Mouse (Mus musculus) midbrain, embryonic 16.5 days (tissue): Measurements from ENCODE around the gene Gm37240. TPM values are rescaled to one million over a fixed set of nuclear protein-coding genes. Genes with fewer than 3 reads are reported as not detected.
A peak's percentile ranks its signal among the peaks of the same experiment; 100 is the strongest.

Source experiments
- ATAC-seq: fragments of 200-750 bp; cut with Nextera tagmentation; 2 replicates; pipeline ENCODE4 v1.8.0; 2017; ENCODE audit warnings: moderate TSS enrichment
- H3K27ac ChIP-seq: fragments of 300-500 bp; sonication (generic); 2 replicates; pipeline ENCODE4 v1.5.1; 2014; ENCODE audit warnings: mild to moderate bottlenecking, low read length, mixed read lengths
- H3K27me3 ChIP-seq: fragments of 300-500 bp; sonication (generic); 2 replicates; pipeline ENCODE4 v1.6.1; 2014; ENCODE audit warnings: low read depth, low read length, mixed read lengths; ENCODE audit not compliant: control insufficient read depth, insufficient read depth
- H3K36me3 ChIP-seq: fragments of 300-500 bp; sonication (generic); 2 replicates; pipeline ENCODE4 v1.6.1; 2014; ENCODE audit warnings: mild to moderate bottlenecking, low read length, moderate library complexity, mixed read lengths; ENCODE audit not compliant: control insufficient read depth, insufficient read depth
- H3K4me1 ChIP-seq: fragments of 300-500 bp; sonication (generic); 2 replicates; pipeline ENCODE4 v1.6.1; 2014; ENCODE audit warnings: mild to moderate bottlenecking, low read length, mixed read lengths; ENCODE audit not compliant: control insufficient read depth, insufficient read depth
- H3K4me2 ChIP-seq: fragments of 300-500 bp; sonication (generic); 2 replicates; pipeline ENCODE4 v1.6.1; 2014; ENCODE audit warnings: mild to moderate bottlenecking, low read length, mixed read lengths
- H3K4me3 ChIP-seq: fragments of 300-500 bp; sonication (generic); 2 replicates; pipeline ENCODE4 v1.5.1; 2014; ENCODE audit warnings: low read depth, mild to moderate bottlenecking, low read length, moderate library complexity, mixed read lengths
- H3K9ac ChIP-seq: fragments of 300-500 bp; sonication (generic); 2 replicates; pipeline ENCODE4 v1.6.1; 2014; ENCODE audit warnings: low read depth, low read length, mixed read lengths
- H3K9me3 ChIP-seq: fragments of 300-500 bp; sonication (generic); replicated peaks from 2 replicates; pipeline ENCODE4 v1.6.1; 2014; ENCODE audit warnings: mild to moderate bottlenecking, low read length, mixed read lengths; ENCODE audit not compliant: control insufficient read depth, poor library complexity, severe bottlenecking
- WGBS: fragments of 180-500 bp; shearing (Covaris S2); extraction: QIAGEN DNeasy Blood & Tissue Kit; methylation state at CpG from one replicate; pipeline ENCODE4 v1.1.7; 2014; 5-methylcytosine and 5-hydroxymethylcytosine counted together
- polyA plus RNA-seq: library from polyadenylated mRNA; unstranded; fragments of >200 nt; fragmentation: Nextera tagmentation; extraction: Ambion mirVana; gene quantifications from 2 replicates; pipeline ENCODE4 v1.2.1, GENCODE M21; 2015

Gene Gm37240
- polyA plus RNA-seq, 1 experiment from 2014 or later, result 0.26 TPM

GRCm38 (mm10) chr3:84937360-84938355 lies 949.7 kb downstream of the Gm37240 start:
- Histone ChIP-seq H3K9ac (peak overlapping the region; percentile 15; the same call in 1 of the 2 replicates), H3K27me3 (no peaks in the 10 kb centered on the region), H3K4me1 (peaks cover 9% of the 10 kb centered on the region), H3K27ac (peak overlapping the region; percentile 53), H3K4me2 (peak overlapping the region; percentile 28), H3K9me3 (no peaks in the 10 kb centered on the region), H3K4me3 (no peak overlapping the region), H3K36me3 (no peaks in the 10 kb centered on the region)
- ATAC-seq, result peak; percentile 88
- 14% methylated on average over 12 of the region's 12 CpGs for WGBS

GRCm38 (mm10) chr3:84936956-84937355 lies 950.4 kb downstream of the Gm37240 start:
- Histone ChIP-seq H3K36me3 (no peaks in the 10 kb centered on the region), H3K9me3 (no peaks in the 10 kb centered on the region), H3K4me1 (peaks cover 9% of the 10 kb centered on the region), H3K27me3 (no peaks in the 10 kb centered on the region), H3K4me3 (no peak overlapping the region), H3K9ac (no peak overlapping the region), H3K27ac (no peak overlapping the region), H3K4me2 (no peak overlapping the region)
- 23% methylated on average over 5 of the region's 5 CpGs for WGBS
- ATAC-seq, result no peak

GRCm38 (mm10) chr3:84936252-84936651 lies 951.1 kb downstream of the Gm37240 start:
- Histone ChIP-seq H3K27ac (no peak overlapping the region), H3K4me3 (no peak overlapping the region), H3K27me3 (no peaks in the 10 kb centered on the region), H3K4me1 (peaks cover 9% of the 10 kb centered on the region), H3K36me3 (no peaks in the 10 kb centered on the region), H3K9ac (no peak overlapping the region), H3K9me3 (no peaks in the 10 kb centered on the region), H3K4me2 (no peak overlapping the region)
- ATAC-seq, result no peak
- 35% methylated on average over 2 of the region's 2 CpGs for WGBS

- no peak for ATAC-seq
- no peaks in the 10 kb centered on the region for H3K36me3 ChIP-seq
Observed at GRCm38 (mm10) chr3:84935729-84936128, 951.6 kb downstream of the Gm37240 start.

GRCm38 (mm10) chr3:84930683-84931082 lies 956.6 kb downstream of the Gm37240 start:
- ATAC-seq, result no peak
- Histone ChIP-seq H3K27me3 (no peaks in the 10 kb centered on the region), H3K36me3 (no peaks in the 10 kb centered on the region), H3K4me1 (no peaks in the 10 kb centered on the region), H3K4me2 (no peak overlapping the region), H3K9me3 (no peaks in the 10 kb centered on the region), H3K9ac (no peak overlapping the region), H3K27ac (no peak overlapping the region), H3K4me3 (no peak overlapping the region)
- 85% methylated on average over 3 of the region's 3 CpGs for WGBS

More at GRCm38 (mm10) chr3:84935729-84936128, 951.6 kb downstream of the Gm37240 start:
- Histone ChIP-seq H3K4me1 (peaks cover 9% of the 10 kb centered on the region), H3K9ac (no peak overlapping the region), H3K27ac (no peak overlapping the region), H3K9me3 (no peaks in the 10 kb centered on the region), H3K27me3 (no peaks in the 10 kb centered on the region), H3K4me3 (no peak overlapping the region), H3K4me2 (no peak overlapping the region)
- 72% methylated on average over 1 of the region's 1 CpGs for WGBS

GRCm38 (mm10) chr3:84929171-84929570 lies 958.1 kb downstream of the Gm37240 start:
- H3K27me3 ChIP-seq, result no peaks in the 10 kb centered on the region
- WGBS, result 92% methylated on average over 3 of the region's 3 CpGs
- no peak overlapping the region for H3K4me3 ChIP-seq
- no peak overlapping the region for H3K9ac ChIP-seq
- no peak overlapping the region for H3K27ac ChIP-seq
- H3K36me3 ChIP-seq, result no peaks in the 10 kb centered on the region
- no peak for ATAC-seq
- H3K9me3 ChIP-seq, result no peaks in the 10 kb centered on the region
- H3K4me2 ChIP-seq, result no peak overlapping the region
- no peaks in the 10 kb centered on the region for H3K4me1 ChIP-seq

GRCm38 (mm10) chr3:84927901-84928300 lies 959.4 kb downstream of the Gm37240 start:
- H3K27me3 ChIP-seq, result no peaks in the 10 kb centered on the region
- H3K9ac ChIP-seq, result no peak overlapping the region
- ATAC-seq, result no peak
- H3K4me1 ChIP-seq, result no peaks in the 10 kb centered on the region
- no peak overlapping the region for H3K4me3 ChIP-seq
- H3K27ac ChIP-seq, result no peak overlapping the region
- 92% methylated on average over 2 of the region's 2 CpGs for WGBS
- no peaks in the 10 kb centered on the region for H3K36me3 ChIP-seq
- H3K4me2 ChIP-seq, result no peak overlapping the region
- no peaks in the 10 kb centered on the region for H3K9me3 ChIP-seq

GRCm38 (mm10) chr3:84927168-84927794 lies 960.0 kb downstream of the Gm37240 start:
- 89% methylated on average over 8 of the region's 8 CpGs for WGBS
- no peaks in the 10 kb centered on the region for H3K4me1 ChIP-seq
- H3K9me3 ChIP-seq, result no peaks in the 10 kb centered on the region
- no peak overlapping the region for H3K9ac ChIP-seq
- H3K36me3 ChIP-seq, result no peaks in the 10 kb centered on the region
- no peaks in the 10 kb centered on the region for H3K27me3 ChIP-seq
- H3K27ac ChIP-seq, result no peak overlapping the region
- no peak overlapping the region for H3K4me2 ChIP-seq
- ATAC-seq, result no peak
- no peak overlapping the region for H3K4me3 ChIP-seq

GRCm38 (mm10) chr3:84926140-84926539 lies 961.2 kb downstream of the Gm37240 start:
- no peaks in the 10 kb centered on the region for H3K36me3 ChIP-seq
- H3K4me1 ChIP-seq, result no peaks in the 10 kb centered on the region
- ATAC-seq, result no peak
- H3K27ac ChIP-seq, result no peak overlapping the region
- H3K4me3 ChIP-seq, result no peak overlapping the region
- no peaks in the 10 kb centered on the region for H3K27me3 ChIP-seq
- whole genome bisulfite sequencing, result 92% methylated on average over 5 of the region's 5 CpGs
- no peak overlapping the region for H3K9ac ChIP-seq
- H3K4me2 ChIP-seq, result no peak overlapping the region
- no peaks in the 10 kb centered on the region for H3K9me3 ChIP-seq
